Mouse (Mus musculus) lung, postnatal 0 days (tissue): ENCODE results near the gene Junb.

ENCODE experiments used
- CTCF ChIP-seq: IDR thresholded peaks from 2 replicates; pipeline ENCODE4 v1.5.1; 2016; ENCODE audit warnings: antibody characterized with exemption, mild to moderate bottlenecking
- EP300 ChIP-seq: IDR thresholded peaks from 2 replicates; pipeline ENCODE4 v1.6.1; 2016; ENCODE audit warnings: antibody characterized with exemption, mild to moderate bottlenecking, control low read depth

- TF ChIP-seq CTCF = no peak
- TF ChIP-seq EP300 = peak; percentile 53
Observed at GRCm38 (mm10) chr8:84966603-84967002, 11.9 kb downstream of the Junb start.
